Mouse (Mus musculus) embryonic facial prominence, embryonic 11.5 days (tissue): Measurements from ENCODE around the gene Cdca7l. TPM values are rescaled to one million over a fixed set of nuclear protein-coding genes. Genes with fewer than 3 reads are reported as not detected.

Experiments
- ATAC-seq: fragments of 200-750 bp; cut with Nextera tagmentation; replicated peaks from 2 replicates; pipeline ENCODE4 v1.8.0; 2017; ENCODE audit warnings: low read depth; ENCODE audit not compliant: insufficient number of reproducible peaks, low FRiP score, low TSS enrichment
- DNase-seq: peaks from one replicate; pipeline ENCODE4 v3.0.0-alpha.2; 2015; ENCODE audit warnings: low spot score
- H3K27ac ChIP-seq: fragments of 300-500 bp; sonication (generic); replicated peaks from 2 replicates; pipeline ENCODE4 v1.5.1; 2014; ENCODE audit warnings: mild to moderate bottlenecking, low read depth, low read length, control low read depth
- H3K27me3 ChIP-seq: fragments of 300-500 bp; sonication (generic); 2 replicates; pipeline ENCODE4 v1.6.1; 2014; ENCODE audit warnings: mild to moderate bottlenecking, low read length, moderate library complexity, mixed read lengths; ENCODE audit not compliant: control insufficient read depth, insufficient read depth
- H3K36me3 ChIP-seq: fragments of 300-500 bp; sonication (generic); replicated peaks from 2 replicates; pipeline ENCODE4 v1.6.1; 2014; ENCODE audit warnings: low read depth, mild to moderate bottlenecking, low read length, moderate library complexity, mixed read lengths; ENCODE audit not compliant: control insufficient read depth, insufficient read depth
- H3K4me1 ChIP-seq: fragments of 300-500 bp; sonication (generic); 2 replicates; pipeline ENCODE4 v1.6.1; 2014; ENCODE audit warnings: low read length, mixed read lengths; ENCODE audit not compliant: control insufficient read depth, insufficient read depth
- H3K4me2 ChIP-seq: fragments of 300-500 bp; sonication (generic); 2 replicates; pipeline ENCODE4 v1.6.1; 2014; ENCODE audit warnings: low read depth, mild to moderate bottlenecking, control low read depth, low read length, moderate library complexity
- H3K4me3 ChIP-seq: fragments of 300-500 bp; sonication (generic); 2 replicates; pipeline ENCODE4 v1.5.1; 2014; ENCODE audit warnings: low read depth, low read length, control low read depth
- H3K9ac ChIP-seq: fragments of 300-500 bp; sonication (generic); replicated peaks from 2 replicates; pipeline ENCODE4 v1.6.1; 2014; ENCODE audit warnings: mild to moderate bottlenecking, control low read depth, low read length
- H3K9me3 ChIP-seq: fragments of 300-500 bp; sonication (generic); replicated peaks from 2 replicates; pipeline ENCODE4 v1.6.1; 2016; ENCODE audit warnings: mild to moderate bottlenecking, low read length, inconsistent platforms, mixed read lengths; ENCODE audit not compliant: control insufficient read depth
- WGBS: fragments of 180-500 bp; shearing (Covaris S2); extraction: QIAGEN DNeasy Blood & Tissue Kit; methylation state at CpG from one replicate; pipeline ENCODE4 v1.1.7; 2014; 5-methylcytosine and 5-hydroxymethylcytosine counted together
- polyA plus RNA-seq: library from polyadenylated mRNA; unstranded; fragments of >200 nt; fragmentation: Nextera tagmentation; extraction: Ambion mirVana; gene quantifications from 2 replicates; pipeline ENCODE4 v1.2.1, GENCODE M21; 2014

The Cdca7l gene
- polyA plus RNA-seq, 1 experiment from 2014 or later, result 47.1 TPM

GRCm38 (mm10) chr12:117810074-117810473 is 6.0 kb downstream of the Cdca7l start:
- no peak overlapping the region for H3K4me3 ChIP-seq
- H3K4me1 ChIP-seq, result no peaks in the 10 kb centered on the region
- WGBS, result 62% methylated on average over 11 of the region's 11 CpGs
- H3K4me2 ChIP-seq, result no peak overlapping the region
- no peak overlapping the region for H3K27ac ChIP-seq
- DNase-seq (no peak), ATAC-seq (no peak)
- H3K27me3 ChIP-seq, result no peaks in the 10 kb centered on the region
- H3K9ac ChIP-seq, result no peak overlapping the region
- H3K9me3 ChIP-seq, result no peaks in the 10 kb centered on the region
- H3K36me3 ChIP-seq, result no peaks in the 10 kb centered on the region

- H3K27me3 ChIP-seq, result no peaks in the 10 kb centered on the region
- no peak overlapping the region for H3K4me3 ChIP-seq
- H3K9me3 ChIP-seq, result no peaks in the 10 kb centered on the region
- peak; percentile 72 for DNase-seq
- no peaks in the 10 kb centered on the region for H3K36me3 ChIP-seq
- no peaks in the 10 kb centered on the region for H3K4me1 ChIP-seq
- WGBS, result 54% methylated on average over 4 of the region's 4 CpGs
- no peak overlapping the region for H3K9ac ChIP-seq
- ATAC-seq, result no peak
- H3K4me2 ChIP-seq, result no peak overlapping the region
- no peak overlapping the region for H3K27ac ChIP-seq
Measured at GRCm38 (mm10) chr12:117820138-117820858, 16.2 kb downstream of the Cdca7l start.

GRCm38 (mm10) chr12:117820859-117821221 is 16.8 kb downstream of the Cdca7l start:
- no peaks in the 10 kb centered on the region for H3K36me3 ChIP-seq
- no peak for ATAC-seq
- DNase-seq, result no peak
- no peaks in the 10 kb centered on the region for H3K27me3 ChIP-seq
- H3K4me2 ChIP-seq, result no peak overlapping the region
- no peak overlapping the region for H3K9ac ChIP-seq
- H3K4me1 ChIP-seq, result no peaks in the 10 kb centered on the region
- no peak overlapping the region for H3K4me3 ChIP-seq
- H3K9me3 ChIP-seq, result no peaks in the 10 kb centered on the region
- no peak overlapping the region for H3K27ac ChIP-seq

GRCm38 (mm10) chr12:117821394-117821793 is 17.3 kb downstream of the Cdca7l start:
- WGBS, result 60% methylated on average over 1 of the region's 1 CpGs
- no peaks in the 10 kb centered on the region for H3K9me3 ChIP-seq
- no peaks in the 10 kb centered on the region for H3K27me3 ChIP-seq
- H3K4me1 ChIP-seq, result no peaks in the 10 kb centered on the region
- H3K4me2 ChIP-seq, result no peak overlapping the region
- DNase-seq (no peak), ATAC-seq (no peak)
- H3K4me3 ChIP-seq, result no peak overlapping the region
- no peak overlapping the region for H3K9ac ChIP-seq
- H3K27ac ChIP-seq, result no peak overlapping the region
- no peaks in the 10 kb centered on the region for H3K36me3 ChIP-seq

GRCm38 (mm10) chr12:117828350-117828749 is 24.3 kb downstream of the Cdca7l start:
- Histone ChIP-seq H3K27ac (no peak overlapping the region), H3K9me3 (no peaks in the 10 kb centered on the region), H3K4me1 (no peaks in the 10 kb centered on the region), H3K9ac (no peak overlapping the region), H3K27me3 (no peaks in the 10 kb centered on the region), H3K36me3 (no peaks in the 10 kb centered on the region), H3K4me2 (no peak overlapping the region), H3K4me3 (no peak overlapping the region)
- DNase-seq (no peak), ATAC-seq (no peak)
- 86% methylated on average over 3 of the region's 3 CpGs for WGBS

- ATAC-seq (no peak), DNase-seq (no peak)
- no peaks in the 10 kb centered on the region for H3K9me3 ChIP-seq
- H3K4me3 ChIP-seq, result no peak overlapping the region
- no peak overlapping the region for H3K9ac ChIP-seq
- H3K36me3 ChIP-seq, result no peaks in the 10 kb centered on the region
- H3K4me1 ChIP-seq, result no peaks in the 10 kb centered on the region
- no peak overlapping the region for H3K27ac ChIP-seq
- H3K4me2 ChIP-seq, result no peak overlapping the region
- H3K27me3 ChIP-seq, result no peaks in the 10 kb centered on the region
- 65% methylated on average over 8 of the region's 8 CpGs for WGBS
Measured at GRCm38 (mm10) chr12:117831351-117831961, 27.4 kb downstream of the Cdca7l start.

- no peak overlapping the region for H3K9ac ChIP-seq
- ATAC-seq (no peak), DNase-seq (no peak)
- H3K27me3 ChIP-seq, result no peaks in the 10 kb centered on the region
- H3K4me2 ChIP-seq, result no peak overlapping the region
- H3K9me3 ChIP-seq, result no peaks in the 10 kb centered on the region
- H3K4me1 ChIP-seq, result no peaks in the 10 kb centered on the region
- H3K36me3 ChIP-seq, result no peaks in the 10 kb centered on the region
- WGBS, result 50% methylated on average over 5 of the region's 5 CpGs
- no peak overlapping the region for H3K27ac ChIP-seq
- H3K4me3 ChIP-seq, result no peak overlapping the region
Measured at GRCm38 (mm10) chr12:117832190-117832589, 28.1 kb downstream of the Cdca7l start.

GRCm38 (mm10) chr12:117834652-117835051 is 30.6 kb downstream of the Cdca7l start:
- ATAC-seq (no peak), DNase-seq (no peak)
- Histone ChIP-seq H3K36me3 (no peaks in the 10 kb centered on the region), H3K27ac (no peak overlapping the region), H3K27me3 (no peaks in the 10 kb centered on the region), H3K4me1 (no peaks in the 10 kb centered on the region), H3K4me3 (no peak overlapping the region), H3K9ac (no peak overlapping the region), H3K9me3 (no peaks in the 10 kb centered on the region), H3K4me2 (no peak overlapping the region)
- WGBS, result 73% methylated on average over 2 of the region's 2 CpGs
